Mouse (Mus musculus) kidney, embryonic 14.5 days (tissue): ENCODE data around the gene Prdm11. TPM values are rescaled to one million over a fixed set of nuclear protein-coding genes. Genes with fewer than 3 reads are reported as not detected.

Experiments used
- ATAC-seq: fragments of 200-750 bp; cut with Nextera tagmentation; 2 replicates; pipeline ENCODE4 v1.8.0; 2017; ENCODE audit warnings: moderate number of reproducible peaks, mild to moderate bottlenecking, moderate TSS enrichment, moderate library complexity; ENCODE audit not compliant: low FRiP score, low TSS enrichment
- H3K27ac ChIP-seq: fragments of 300-500 bp; sonication (generic); 2 replicates; pipeline ENCODE4 v1.5.1; 2014; ENCODE audit warnings: low read depth, mild to moderate bottlenecking, low read length, moderate library complexity, mixed read lengths
- H3K27me3 ChIP-seq: fragments of 300-500 bp; sonication (generic); 2 replicates; pipeline ENCODE4 v1.6.1; 2014; ENCODE audit warnings: mild to moderate bottlenecking, low read length; ENCODE audit not compliant: control insufficient read depth, insufficient read depth
- H3K36me3 ChIP-seq: fragments of 300-500 bp; sonication (generic); 2 replicates; pipeline ENCODE4 v1.6.1; 2014; ENCODE audit warnings: low read length, mixed read lengths; ENCODE audit not compliant: control insufficient read depth, insufficient read depth
- H3K4me1 ChIP-seq: fragments of 300-500 bp; sonication (generic); 2 replicates; pipeline ENCODE4 v1.6.1; 2014; ENCODE audit warnings: low read length, mixed read lengths; ENCODE audit not compliant: control insufficient read depth, insufficient read depth
- H3K4me2 ChIP-seq: fragments of 300-500 bp; sonication (generic); replicated peaks from 2 replicates; pipeline ENCODE4 v1.6.1; 2014; ENCODE audit warnings: low read depth, mild to moderate bottlenecking, low read length
- H3K4me3 ChIP-seq: fragments of 300-500 bp; sonication (generic); 2 replicates; pipeline ENCODE4 v1.5.1; 2014; ENCODE audit warnings: mild to moderate bottlenecking, low read length
- H3K9ac ChIP-seq: fragments of 300-500 bp; sonication (generic); 2 replicates; pipeline ENCODE4 v1.6.1; 2014; ENCODE audit warnings: low read depth, mild to moderate bottlenecking, low read length, moderate library complexity
- H3K9me3 ChIP-seq: fragments of 300-500 bp; sonication (generic); 2 replicates; pipeline ENCODE4 v1.6.1; 2016; ENCODE audit warnings: low read length; ENCODE audit not compliant: control insufficient read depth
- WGBS: fragments of 180-500 bp; shearing (Covaris S2); extraction: QIAGEN DNeasy Blood & Tissue Kit; methylation state at CpG from one replicate; pipeline ENCODE4 v1.1.7; 2014; 5-methylcytosine and 5-hydroxymethylcytosine counted together
- polyA plus RNA-seq: library from polyadenylated mRNA; unstranded; fragments of >200 nt; fragmentation: Nextera tagmentation; extraction: Ambion mirVana; gene quantifications from 2 replicates; pipeline ENCODE4 v1.2.1, GENCODE M21; 2014

Gene Prdm11
- 4.3 and 5.1 TPM in 2 replicates for polyA plus RNA-seq

DNA sequence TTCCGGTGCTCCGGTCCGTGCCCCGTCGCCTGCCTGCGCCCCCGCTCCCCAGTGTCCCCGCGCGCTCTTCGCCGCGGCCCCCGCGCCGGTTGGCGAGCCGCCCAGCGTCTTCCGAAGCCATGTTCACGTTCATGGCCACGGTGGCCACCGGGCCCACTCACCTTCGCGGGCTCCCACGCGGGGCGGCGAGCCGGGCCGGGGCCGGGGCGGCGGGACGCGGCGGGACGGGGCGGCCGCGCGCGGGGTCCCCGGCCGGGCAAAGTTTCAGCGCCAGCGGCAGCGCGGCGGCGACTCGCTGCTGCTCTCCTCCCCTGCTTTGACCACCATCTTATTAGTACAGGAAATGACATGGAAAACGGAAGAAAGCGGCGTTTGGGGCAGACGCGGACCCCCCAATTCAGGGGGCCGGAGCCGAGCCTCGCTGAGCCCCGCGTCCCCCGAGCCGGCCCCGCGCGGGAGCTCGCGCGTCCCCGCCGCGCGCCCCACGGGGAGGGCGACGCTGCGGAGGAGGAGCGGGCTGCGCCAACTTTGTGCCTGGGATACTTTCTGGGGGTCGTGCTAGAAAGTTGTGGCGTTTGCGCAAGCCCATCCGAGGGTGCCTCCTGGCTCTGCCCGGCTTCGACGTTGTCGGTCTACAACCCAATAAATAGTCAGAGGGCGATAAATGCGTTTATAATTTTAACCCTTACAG, at the start of gene Prdm11:
Gene Prdm11, minus strand, starts transcription at position 350 of the 691 bp plus-strand sequence.
- Histone ChIP-seq H3K9me3 (no peaks in the 10 kb centered on the region), H3K4me2 (peak within 1 kb of the TSS; percentile 83), H3K27me3 (no peaks in the 10 kb centered on the region), H3K36me3 (peaks cover 5% of the 10 kb centered on the region; the same call in 1 of the 2 replicates), H3K4me1 (peaks cover 36% of the 10 kb centered on the region), H3K27ac (peak within 1 kb of the TSS; percentile 93), H3K4me3 (peak within 1 kb of the TSS; percentile 80), H3K9ac (peak within 1 kb of the TSS; percentile 98)
- peak; percentile 48 for ATAC-seq
- under 1% methylated on average over 84 of the region's 90 CpGs for WGBS

DNA sequence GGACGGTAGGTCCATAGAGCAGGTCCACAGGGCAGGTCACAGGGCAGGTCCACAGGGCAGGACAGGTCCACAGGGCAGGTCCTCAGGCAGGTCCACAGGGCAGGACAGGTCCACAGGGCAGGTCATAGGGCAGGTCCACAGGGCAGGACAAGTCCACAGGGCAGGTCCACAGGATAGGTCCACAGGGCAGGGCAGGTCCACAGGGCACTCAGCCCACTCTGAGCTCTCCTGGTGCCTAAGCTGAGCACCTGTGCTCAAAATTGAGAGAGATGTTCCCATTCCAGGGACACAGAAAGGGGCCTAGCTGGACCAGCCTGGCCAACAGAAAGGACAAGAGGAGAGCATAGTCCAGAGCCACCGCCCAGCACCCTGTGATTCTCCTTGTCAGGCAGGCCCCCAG, 46.4 kb upstream of the Prdm11 start:
- Histone ChIP-seq H3K4me3 (no peak overlapping the region), H3K4me2 (no peak overlapping the region), H3K27ac (no peak overlapping the region), H3K27me3 (no peaks in the 10 kb centered on the region), H3K9me3 (no peaks in the 10 kb centered on the region), H3K9ac (no peak overlapping the region), H3K4me1 (no peaks in the 10 kb centered on the region), H3K36me3 (no peaks in the 10 kb centered on the region)
- 68% methylated on average over 2 of the region's 2 CpGs for WGBS
- no peak for ATAC-seq

DNA sequence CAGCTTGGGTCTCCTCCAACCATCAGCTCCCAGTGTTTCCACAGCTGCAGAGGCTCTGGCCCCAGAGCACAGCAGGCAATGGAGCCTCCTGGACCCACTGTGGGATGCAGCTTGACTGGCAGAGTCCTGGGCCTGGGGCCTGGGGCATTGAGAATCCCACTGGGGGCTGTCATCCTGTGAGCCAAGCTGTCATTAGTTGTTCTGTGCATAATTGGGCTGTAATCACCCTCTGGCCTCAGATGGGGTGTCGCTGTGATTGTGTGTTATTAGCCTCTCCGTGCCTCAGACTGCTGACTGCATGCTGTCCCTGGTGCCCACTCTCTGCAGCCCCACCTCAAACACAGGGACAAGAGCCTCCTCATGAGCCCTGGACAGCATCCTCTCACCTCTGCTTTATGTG, 45.7 kb upstream of the Prdm11 start:
- Histone ChIP-seq H3K4me1 (no peaks in the 10 kb centered on the region), H3K9ac (no peak overlapping the region), H3K9me3 (no peaks in the 10 kb centered on the region), H3K27ac (no peak overlapping the region), H3K4me2 (no peak overlapping the region), H3K27me3 (no peaks in the 10 kb centered on the region), H3K4me3 (no peak overlapping the region), H3K36me3 (no peaks in the 10 kb centered on the region)
- no peak for ATAC-seq
- WGBS: 30% methylated on average over 2 of the region's 2 CpGs

DNA sequence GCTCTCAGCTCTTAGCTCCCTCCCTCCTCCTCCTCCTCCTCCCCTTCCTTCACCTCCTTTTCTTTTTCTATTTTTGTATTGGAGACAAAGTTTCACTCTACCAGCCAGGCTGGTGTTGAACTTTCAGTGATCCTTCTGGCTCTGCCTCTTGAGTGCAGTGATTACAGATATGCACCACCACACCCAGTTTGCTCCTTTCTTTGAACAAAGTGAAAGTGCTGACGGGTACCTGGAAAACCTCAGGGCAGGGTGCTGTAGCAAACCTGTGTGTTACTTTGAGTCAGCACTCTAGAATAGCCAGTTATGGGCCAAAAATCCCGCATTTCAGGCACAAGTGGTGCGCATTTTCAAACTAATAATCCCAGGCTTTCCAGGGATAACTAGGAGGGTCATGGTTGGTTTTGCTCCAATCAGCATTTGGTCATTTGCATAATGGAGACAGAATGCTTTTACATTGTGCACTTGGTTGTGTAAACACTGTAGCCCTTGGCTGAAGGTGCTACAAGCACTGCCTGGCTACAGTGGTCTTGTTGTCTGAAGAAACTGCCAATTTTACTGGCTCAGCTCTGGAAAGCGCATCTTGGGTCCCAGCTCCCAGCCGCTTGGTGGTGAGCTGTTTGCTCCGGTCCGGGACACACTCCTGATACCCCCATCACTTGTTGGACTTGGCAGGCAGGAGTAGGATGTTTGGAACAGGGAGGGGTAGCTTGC, 43.6 kb upstream of the Prdm11 start:
- Histone ChIP-seq H3K9ac (no peak overlapping the region), H3K27ac (no peak overlapping the region), H3K4me2 (no peak overlapping the region), H3K9me3 (no peaks in the 10 kb centered on the region), H3K27me3 (no peaks in the 10 kb centered on the region), H3K4me3 (no peak overlapping the region), H3K36me3 (no peaks in the 10 kb centered on the region), H3K4me1 (0 out of 2 replicates have a peak, but pooled peaks cover under 1% of the 10 kb centered on the region)
- ATAC-seq: no peak
- 73% methylated on average over 7 of the region's 7 CpGs for WGBS

DNA sequence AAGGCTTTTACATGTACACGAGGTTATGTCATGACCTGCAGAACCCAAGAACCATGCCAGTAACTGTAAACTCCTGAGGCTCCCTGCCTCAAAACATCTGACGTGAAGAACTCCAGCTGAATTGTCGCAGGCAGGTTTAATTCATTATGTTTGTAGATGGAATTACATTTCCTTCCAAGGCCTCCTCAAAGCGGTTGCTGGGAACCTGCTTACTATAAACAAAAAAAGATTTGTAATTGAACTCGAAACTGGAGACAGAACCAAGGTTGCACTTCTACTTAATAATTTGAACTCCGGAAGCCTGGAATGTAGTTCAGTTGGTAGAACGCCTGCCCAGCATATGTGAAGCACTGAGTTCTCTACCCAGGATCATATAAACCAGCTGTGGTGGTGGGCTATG, 42.0 kb upstream of the Prdm11 start:
- no peak overlapping the region; the same call in 1 of the 2 replicates for H3K27ac ChIP-seq
- ATAC-seq: no peak

DNA sequence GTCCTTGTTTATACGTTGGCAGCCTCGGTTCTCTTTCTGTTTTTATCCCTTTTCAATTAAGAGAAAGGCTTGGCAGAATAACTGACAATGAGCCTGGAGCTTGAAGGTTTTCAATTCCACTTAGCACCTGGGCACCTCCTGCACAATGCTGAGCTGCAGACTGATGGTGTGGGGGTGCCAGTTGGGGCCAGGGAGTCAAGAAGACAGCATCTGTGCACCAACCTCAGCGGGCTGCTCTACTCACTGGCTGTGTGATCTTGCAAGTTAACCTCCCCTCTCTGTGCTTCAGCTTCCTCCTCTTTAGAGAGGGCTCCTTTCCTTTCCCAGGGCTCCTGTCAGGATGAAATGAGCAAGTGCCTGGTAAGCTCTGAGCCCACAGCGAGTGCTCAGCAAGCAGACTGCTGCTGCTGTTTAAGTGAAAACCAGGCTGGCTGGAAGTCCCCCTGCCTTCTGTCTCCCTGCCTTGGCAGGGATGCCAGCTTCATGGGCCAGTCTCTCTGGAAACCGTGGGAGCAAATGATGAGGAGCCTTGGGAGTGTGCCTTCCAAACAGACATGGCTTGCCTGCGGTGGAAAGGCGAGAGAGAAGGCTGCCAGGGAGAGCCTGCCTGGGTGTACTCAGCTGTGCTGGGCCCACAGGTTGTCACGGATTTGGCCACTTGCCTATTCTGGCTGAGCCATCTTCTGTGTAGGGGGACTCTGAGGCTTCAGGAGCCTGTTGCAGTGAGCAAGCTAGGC, 39.5 kb upstream of the Prdm11 start:
- H3K36me3 ChIP-seq: no peaks in the 10 kb centered on the region
- 79% methylated on average over 8 of the region's 8 CpGs for WGBS
- H3K9me3 ChIP-seq: no peaks in the 10 kb centered on the region
- H3K4me2 ChIP-seq: no peak overlapping the region
- no peak overlapping the region for H3K4me3 ChIP-seq
- no peaks in the 10 kb centered on the region for H3K27me3 ChIP-seq
- no peak overlapping the region for H3K9ac ChIP-seq
- H3K27ac ChIP-seq: no peak overlapping the region
- ATAC-seq: no peak
- H3K4me1 ChIP-seq: peaks cover 12% of the 10 kb centered on the region; the same call in 1 of the 2 replicates

More for the DNA sequence above, 42.0 kb upstream of the Prdm11 start:
- 48% methylated on average over 7 of the region's 7 CpGs for WGBS
- H3K4me2 ChIP-seq: no peak overlapping the region
- no peak overlapping the region for H3K9ac ChIP-seq
- H3K27me3 ChIP-seq: no peaks in the 10 kb centered on the region
- H3K4me3 ChIP-seq: no peak overlapping the region
- no peaks in the 10 kb centered on the region for H3K36me3 ChIP-seq
- no peaks in the 10 kb centered on the region for H3K9me3 ChIP-seq
- H3K4me1 ChIP-seq: 0 out of 2 replicates have a peak, but pooled peaks cover 3% of the 10 kb centered on the region

DNA sequence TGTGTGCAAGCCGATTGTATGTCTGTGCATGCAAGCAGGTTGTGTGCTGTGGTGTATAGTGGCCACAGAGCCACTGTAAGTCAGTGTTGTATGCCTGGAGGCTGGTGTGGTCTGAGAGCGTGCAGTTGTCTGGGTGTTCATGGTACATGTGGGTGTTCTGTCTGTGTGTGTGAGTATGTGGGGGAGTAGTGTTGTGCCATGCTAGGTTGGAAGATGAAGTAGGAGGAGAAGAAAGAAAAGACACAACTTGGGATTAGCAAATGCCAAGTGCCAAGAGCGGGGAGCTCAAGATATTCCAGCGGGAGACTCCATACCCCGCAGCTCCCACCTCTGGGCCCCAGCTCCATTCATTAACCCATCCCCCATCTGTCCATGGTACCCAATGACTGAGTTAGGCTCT, 38.5 kb upstream of the Prdm11 start:
- peaks cover 12% of the 10 kb centered on the region; the same call in 1 of the 2 replicates for H3K4me1 ChIP-seq
- no peak overlapping the region for H3K4me3 ChIP-seq
- H3K9ac ChIP-seq: no peak overlapping the region
- WGBS: 78% methylated on average over 5 of the region's 5 CpGs
- H3K27me3 ChIP-seq: no peaks in the 10 kb centered on the region
- H3K4me2 ChIP-seq: no peak overlapping the region
- no peaks in the 10 kb centered on the region for H3K36me3 ChIP-seq
- H3K9me3 ChIP-seq: no peaks in the 10 kb centered on the region
- H3K27ac ChIP-seq: no peak overlapping the region
- no peak for ATAC-seq

DNA sequence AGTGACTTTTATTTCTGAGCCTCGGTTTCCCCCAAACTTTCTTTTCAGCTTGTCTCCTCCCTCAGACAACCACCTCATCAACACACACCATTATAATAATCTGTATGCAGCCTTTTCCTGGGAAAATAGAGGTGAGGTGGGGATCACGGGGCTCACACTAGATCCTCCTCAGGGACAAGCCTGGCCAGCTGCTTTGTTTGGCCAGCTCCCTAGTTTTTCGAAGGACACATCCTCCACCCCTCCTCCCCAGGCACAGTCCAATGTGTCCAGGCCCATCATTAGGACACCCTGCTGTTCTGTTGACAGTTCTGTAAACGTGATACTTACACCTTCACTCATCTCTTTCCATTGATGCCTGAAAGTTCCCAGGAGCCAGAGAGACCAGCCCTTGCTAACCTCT, 37.4 kb upstream of the Prdm11 start:
- Histone ChIP-seq H3K9me3 (no peaks in the 10 kb centered on the region), H3K27ac (0 out of 2 replicates have a peak overlapping the region, but pooled peaks have one; percentile 9), H3K9ac (no peak overlapping the region), H3K4me2 (no peak overlapping the region), H3K27me3 (no peaks in the 10 kb centered on the region), H3K4me3 (no peak overlapping the region), H3K36me3 (no peaks in the 10 kb centered on the region), H3K4me1 (peaks cover 12% of the 10 kb centered on the region; the same call in 1 of the 2 replicates)
- ATAC-seq: no peak
- WGBS: 37% methylated on average over 4 of the region's 4 CpGs
